Mouse (Mus musculus) lung, embryonic 16.5 days (tissue): Measurements from ENCODE around the gene D11Wsu47e. TPM values are rescaled to one million over a fixed set of nuclear protein-coding genes. Genes with fewer than 3 reads are reported as not detected.

Experiments
- ATAC-seq: fragments of 200-750 bp; cut with Nextera tagmentation; 2 replicates; pipeline ENCODE4 v1.8.0; 2017; ENCODE audit warnings: low read depth, mild to moderate bottlenecking, moderate library complexity
- H3K27ac ChIP-seq: fragments of 300-500 bp; sonication (generic); 2 replicates; pipeline ENCODE4 v1.5.1; 2014; ENCODE audit warnings: mild to moderate bottlenecking, control low read depth, low read length
- H3K27me3 ChIP-seq: fragments of 300-500 bp; sonication (generic); 2 replicates; pipeline ENCODE4 v1.6.1; 2014; ENCODE audit warnings: low read depth, low read length, mixed read lengths; ENCODE audit not compliant: control insufficient read depth, insufficient read depth
- H3K36me3 ChIP-seq: fragments of 300-500 bp; sonication (generic); 2 replicates; pipeline ENCODE4 v1.6.1; 2014; ENCODE audit warnings: low read length; ENCODE audit not compliant: control insufficient read depth, insufficient read depth
- H3K4me1 ChIP-seq: fragments of 300-500 bp; sonication (generic); replicated peaks from 2 replicates; pipeline ENCODE4 v1.6.1; 2014; ENCODE audit warnings: low read length, mixed read lengths; ENCODE audit not compliant: control insufficient read depth, insufficient read depth
- H3K4me2 ChIP-seq: fragments of 300-500 bp; sonication (generic); 2 replicates; pipeline ENCODE4 v1.6.1; 2014; ENCODE audit warnings: low read depth, low read length, control low read depth
- H3K4me3 ChIP-seq: fragments of 300-500 bp; sonication (generic); 2 replicates; pipeline ENCODE4 v1.5.1; 2014; ENCODE audit warnings: mild to moderate bottlenecking, low read length, control low read depth
- H3K9ac ChIP-seq: fragments of 300-500 bp; sonication (generic); 2 replicates; pipeline ENCODE4 v1.6.1; 2014; ENCODE audit warnings: low read length, control low read depth
- H3K9me3 ChIP-seq: fragments of 300-500 bp; sonication (generic); 2 replicates; pipeline ENCODE4 v1.6.1; 2016; ENCODE audit warnings: low read length; ENCODE audit not compliant: control insufficient read depth
- WGBS: fragments of 180-500 bp; shearing (Covaris S2); extraction: QIAGEN DNeasy Blood & Tissue Kit; methylation state at CpG from one replicate; pipeline ENCODE4 v1.1.7; 2014; 5-methylcytosine and 5-hydroxymethylcytosine counted together
- polyA plus RNA-seq: library from polyadenylated mRNA; unstranded; fragments of >200 nt; fragmentation: Nextera tagmentation; extraction: Ambion mirVana; gene quantifications from 2 replicates; pipeline ENCODE4 v1.2.1, GENCODE M21; 2015

The D11Wsu47e gene
- polyA plus RNA-seq, 1 experiment from 2014 or later: 15.4 TPM

- no peak overlapping the region for H3K27ac ChIP-seq
- peaks cover 13% of the 10 kb centered on the region for H3K4me1 ChIP-seq
- H3K9me3 ChIP-seq: no peaks in the 10 kb centered on the region
- no peaks in the 10 kb centered on the region for H3K27me3 ChIP-seq
- no peak overlapping the region for H3K4me2 ChIP-seq
- H3K36me3 ChIP-seq: peaks cover 23% of the 10 kb centered on the region
- no peak overlapping the region for H3K4me3 ChIP-seq
- no peak overlapping the region for H3K9ac ChIP-seq
- WGBS: 79% methylated on average over 2 of the region's 2 CpGs
- ATAC-seq: no peak
These were observed 2.8 kb downstream of the D11Wsu47e start for GRCm38 (mm10) chr11:113687031-113687430.

GRCm38 (mm10) chr11:113690506-113690905 lies 6.3 kb downstream of the D11Wsu47e start:
- H3K27me3 ChIP-seq: no peaks in the 10 kb centered on the region
- H3K4me1 ChIP-seq: no peaks in the 10 kb centered on the region; the same call in 1 of the 2 replicates
- peaks cover 35% of the 10 kb centered on the region for H3K36me3 ChIP-seq
- no peak overlapping the region for H3K4me3 ChIP-seq
- H3K27ac ChIP-seq: no peak overlapping the region
- ATAC-seq: no peak
- 85% methylated on average over 12 of the region's 12 CpGs for WGBS
- no peaks in the 10 kb centered on the region for H3K9me3 ChIP-seq
- H3K4me2 ChIP-seq: no peak overlapping the region
- no peak overlapping the region for H3K9ac ChIP-seq

GRCm38 (mm10) chr11:113691318-113691717 lies 7.1 kb downstream of the D11Wsu47e start:
- H3K4me1 ChIP-seq: no peaks in the 10 kb centered on the region; the same call in 1 of the 2 replicates
- no peak overlapping the region for H3K9ac ChIP-seq
- H3K4me2 ChIP-seq: no peak overlapping the region
- ATAC-seq: no peak
- WGBS: 83% methylated on average over 5 of the region's 5 CpGs
- H3K9me3 ChIP-seq: no peaks in the 10 kb centered on the region
- H3K36me3 ChIP-seq: peaks cover 37% of the 10 kb centered on the region
- no peak overlapping the region for H3K27ac ChIP-seq
- no peak overlapping the region for H3K4me3 ChIP-seq
- no peaks in the 10 kb centered on the region for H3K27me3 ChIP-seq

GRCm38 (mm10) chr11:113691851-113692250 lies 7.6 kb downstream of the D11Wsu47e start:
- peaks cover 39% of the 10 kb centered on the region for H3K36me3 ChIP-seq
- no peak overlapping the region for H3K9ac ChIP-seq
- H3K4me1 ChIP-seq: no peaks in the 10 kb centered on the region; the same call in 1 of the 2 replicates
- H3K4me3 ChIP-seq: no peak overlapping the region
- ATAC-seq: no peak
- no peak overlapping the region for H3K27ac ChIP-seq
- H3K9me3 ChIP-seq: no peaks in the 10 kb centered on the region
- 76% methylated on average over 3 of the region's 3 CpGs for WGBS
- H3K27me3 ChIP-seq: no peaks in the 10 kb centered on the region
- H3K4me2 ChIP-seq: no peak overlapping the region

- H3K27ac ChIP-seq: no peak overlapping the region
- H3K9me3 ChIP-seq: no peaks in the 10 kb centered on the region
- H3K9ac ChIP-seq: no peak overlapping the region
- no peaks in the 10 kb centered on the region for H3K27me3 ChIP-seq
- no peak for ATAC-seq
- no peak overlapping the region for H3K4me3 ChIP-seq
- no peak overlapping the region for H3K4me2 ChIP-seq
- peaks cover 18% of the 10 kb centered on the region for H3K36me3 ChIP-seq
- 78% methylated on average over 5 of the region's 5 CpGs for WGBS
- no peaks in the 10 kb centered on the region for H3K4me1 ChIP-seq
These were observed 13.4 kb downstream of the D11Wsu47e start for GRCm38 (mm10) chr11:113697571-113697970.

- H3K4me2 ChIP-seq: no peak overlapping the region
- 52% methylated on average over 12 of the region's 12 CpGs for WGBS
- H3K36me3 ChIP-seq: peaks cover 18% of the 10 kb centered on the region
- 0 out of 2 replicates have a peak, but pooled peaks have one; percentile 52 for ATAC-seq
- no peaks in the 10 kb centered on the region for H3K27me3 ChIP-seq
- H3K9me3 ChIP-seq: no peaks in the 10 kb centered on the region
- H3K9ac ChIP-seq: no peak overlapping the region
- H3K4me1 ChIP-seq: no peaks in the 10 kb centered on the region
- no peak overlapping the region for H3K27ac ChIP-seq
- H3K4me3 ChIP-seq: no peak overlapping the region
These were observed 13.9 kb downstream of the D11Wsu47e start for GRCm38 (mm10) chr11:113698013-113698545.

- Histone ChIP-seq H3K9ac (no peak overlapping the region), H3K27ac (no peak overlapping the region), H3K4me1 (peaks cover 3% of the 10 kb centered on the region; the same call in 1 of the 2 replicates), H3K4me2 (no peak overlapping the region), H3K36me3 (peaks cover 14% of the 10 kb centered on the region), H3K4me3 (no peak overlapping the region), H3K9me3 (no peaks in the 10 kb centered on the region), H3K27me3 (no peaks in the 10 kb centered on the region)
- no peak for ATAC-seq
- 80% methylated on average over 7 of the region's 7 CpGs for WGBS
These were observed 15.4 kb downstream of the D11Wsu47e start for GRCm38 (mm10) chr11:113699643-113700042.

- no peaks in the 10 kb centered on the region for H3K9me3 ChIP-seq
- no peak overlapping the region for H3K27ac ChIP-seq
- H3K4me1 ChIP-seq: peaks cover 3% of the 10 kb centered on the region; the same call in 1 of the 2 replicates
- WGBS: 25% methylated on average over 5 of the region's 5 CpGs
- H3K9ac ChIP-seq: no peak overlapping the region
- ATAC-seq: peak; percentile 62; the same call in 1 of the 2 replicates
- H3K4me2 ChIP-seq: no peak overlapping the region
- no peaks in the 10 kb centered on the region for H3K36me3 ChIP-seq
- H3K4me3 ChIP-seq: no peak overlapping the region
- no peaks in the 10 kb centered on the region for H3K27me3 ChIP-seq
These were observed 19.5 kb downstream of the D11Wsu47e start for GRCm38 (mm10) chr11:113703758-113704157.

GRCm38 (mm10) chr11:113705966-113706652 lies 21.9 kb downstream of the D11Wsu47e start:
- ATAC-seq: no peak
- no peaks in the 10 kb centered on the region for H3K9me3 ChIP-seq
- H3K4me2 ChIP-seq: no peak overlapping the region
- no peak overlapping the region for H3K9ac ChIP-seq
- no peaks in the 10 kb centered on the region for H3K36me3 ChIP-seq
- no peak overlapping the region for H3K4me3 ChIP-seq
- H3K27ac ChIP-seq: no peak overlapping the region
- peaks cover 18% of the 10 kb centered on the region for H3K4me1 ChIP-seq
- H3K27me3 ChIP-seq: no peaks in the 10 kb centered on the region
- WGBS: 65% methylated on average over 15 of the region's 15 CpGs
